Mouse (Mus musculus) heart, embryonic 14.5 days (tissue): ENCODE measurements at regions not wholly inside any gene's neighbourhood (a gene's known extent, or its start where the extent isn't known, plus 50 kb on each side); places are given as distances from the start of the nearest gene placed in this dataset.

Source experiments
- ATAC-seq: fragments of 200-750 bp; cut with Nextera tagmentation; 2 replicates; pipeline ENCODE4 v1.8.0; 2017; ENCODE audit warnings: low read depth, moderate TSS enrichment; ENCODE audit not compliant: insufficient number of reproducible peaks, insufficient read depth, low FRiP score
- H3K27ac ChIP-seq, 2 experiments: fragments of 200-500 bp in 1 of 2; fragments of 300-500 bp in 1 of 2; sonication (generic) in 1 of 2; replicated peaks in 1 of 2; 2 replicates each; pipeline ENCODE4 v1.5.1; 2012 to 2014; ENCODE audit warnings: low read depth in 2 of 2, low read length in 2 of 2, control low read depth in 1 of 2, mild to moderate bottlenecking in 1 of 2, mixed read lengths in 1 of 2; ENCODE audit not compliant: control insufficient read depth in 1 of 2, insufficient read depth in 1 of 2
- H3K27me3 ChIP-seq: fragments of 300-500 bp; sonication (generic); 2 replicates; pipeline ENCODE4 v1.6.1; 2014; ENCODE audit warnings: mild to moderate bottlenecking, low read length, control low read depth; ENCODE audit not compliant: control insufficient read depth, insufficient read depth
- H3K36me3 ChIP-seq: fragments of 300-500 bp; sonication (generic); 2 replicates; pipeline ENCODE4 v1.6.1; 2014; ENCODE audit warnings: mild to moderate bottlenecking, control low read depth, low read length, mixed read lengths; ENCODE audit not compliant: control insufficient read depth, insufficient read depth
- H3K4me1 ChIP-seq, 2 experiments: fragments of 200-500 bp in 1 of 2; fragments of 300-500 bp in 1 of 2; sonication (generic) in 1 of 2; 2 replicates each; pipeline ENCODE4 v1.6.1; 2012 to 2014; ENCODE audit warnings: low read length in 2 of 2, control low read depth in 1 of 2, mixed read lengths in 1 of 2; ENCODE audit not compliant: control insufficient read depth in 2 of 2, insufficient read depth in 2 of 2
- H3K4me2 ChIP-seq: fragments of 300-500 bp; sonication (generic); 2 replicates; pipeline ENCODE4 v1.6.1; 2014; ENCODE audit warnings: mild to moderate bottlenecking, low read length
- H3K4me3 ChIP-seq, 2 experiments: fragments of 200-500 bp in 1 of 2; fragments of 300-500 bp in 1 of 2; sonication (generic) in 1 of 2; 2 replicates each; pipeline ENCODE4 v1.5.1; 2012 to 2014; ENCODE audit warnings: low read length in 2 of 2, mild to moderate bottlenecking in 2 of 2, control low read depth in 1 of 2, low read depth in 1 of 2, moderate library complexity in 1 of 2; ENCODE audit not compliant: control insufficient read depth in 1 of 2, insufficient read depth in 1 of 2
- H3K9ac ChIP-seq: fragments of 300-500 bp; sonication (generic); 2 replicates; pipeline ENCODE4 v1.6.1; 2014; ENCODE audit warnings: mild to moderate bottlenecking, low read length
- H3K9me3 ChIP-seq: fragments of 300-500 bp; sonication (generic); 2 replicates; pipeline ENCODE4 v1.6.1; 2016; ENCODE audit warnings: low read length, control low read depth; ENCODE audit not compliant: control insufficient read depth
- WGBS: fragments of 180-500 bp; shearing (Covaris S2); extraction: QIAGEN DNeasy Blood & Tissue Kit; methylation state at CpG from one replicate; pipeline ENCODE4 v1.1.7; 2014; 5-methylcytosine and 5-hydroxymethylcytosine counted together

DNA sequence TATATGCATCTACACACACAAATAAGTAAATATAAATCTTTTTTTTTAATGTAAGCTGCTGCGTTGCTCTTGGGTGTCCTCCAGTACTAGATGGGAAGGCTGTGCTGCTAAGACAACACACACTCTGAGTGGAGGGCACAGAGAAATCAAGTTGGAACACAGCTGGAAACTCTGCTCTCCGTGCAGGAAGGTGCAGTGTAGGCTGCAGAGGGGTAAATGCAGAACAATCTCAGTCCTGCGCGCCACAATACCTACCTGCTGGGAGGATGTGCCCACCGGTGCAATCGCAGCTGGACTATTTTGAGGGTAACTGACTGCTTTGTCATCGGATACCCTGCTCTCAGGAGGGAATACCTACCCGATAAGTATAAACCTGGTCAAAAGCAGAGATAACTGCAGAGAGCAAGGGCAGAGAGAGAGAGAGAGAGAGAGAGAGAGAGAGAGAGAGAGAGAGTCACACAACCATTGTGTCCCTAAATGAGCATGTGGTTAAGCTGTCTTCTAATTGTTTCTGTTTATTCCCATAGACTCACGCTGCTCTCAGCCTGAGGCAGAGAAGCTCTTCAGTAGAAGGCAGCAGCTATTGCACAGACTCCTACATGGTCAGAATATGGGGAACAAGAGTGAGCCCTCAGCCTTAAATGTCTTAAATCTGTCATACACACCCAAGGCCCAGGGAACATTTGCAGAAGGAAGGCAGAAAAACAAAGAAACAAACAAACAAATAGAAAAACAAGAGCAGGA, 167.9 kb upstream of the Jade1 start:
- WGBS: 59% methylated on average over 9 of the region's 9 CpGs
- ATAC-seq: no peak
- peaks cover 4 to 7% of the 10 kb centered on the region in 2 experiments; a peak in 2 of 4 replicates for H3K4me1 ChIP-seq
- no peak overlapping the region for H3K4me3 ChIP-seq
- no peaks in the 10 kb centered on the region for H3K9me3 ChIP-seq
- H3K4me2 ChIP-seq: no peak overlapping the region
- no peak overlapping the region for H3K27ac ChIP-seq
- no peaks in the 10 kb centered on the region for H3K27me3 ChIP-seq
- H3K9ac ChIP-seq: no peak overlapping the region
- H3K36me3 ChIP-seq: no peaks in the 10 kb centered on the region

DNA sequence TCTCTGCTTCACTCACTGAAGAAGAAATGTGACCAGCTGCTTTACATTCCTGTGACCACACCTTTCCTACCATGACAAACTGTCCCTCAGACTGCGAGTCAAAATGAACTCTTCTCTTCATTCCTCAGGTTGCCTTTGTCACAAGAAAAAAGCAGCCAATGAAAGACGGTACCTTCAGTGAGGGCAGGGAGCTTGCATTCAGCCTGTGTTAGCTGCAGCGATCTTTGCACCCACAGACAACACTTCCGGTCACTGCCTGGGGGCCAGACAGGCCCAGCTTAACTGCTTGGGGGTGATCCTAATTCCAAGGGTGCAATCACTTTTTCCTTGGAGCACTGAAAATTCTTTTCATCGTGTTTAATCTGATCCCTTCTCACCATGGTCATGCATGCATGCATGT, 169.2 kb upstream of the Jade1 start:
- no peak overlapping the region for H3K4me3 ChIP-seq
- ATAC-seq: no peak
- H3K9ac ChIP-seq: no peak overlapping the region
- H3K27ac ChIP-seq: no peak overlapping the region
- 54% methylated on average over 5 of the region's 5 CpGs for WGBS
- H3K4me2 ChIP-seq: no peak overlapping the region
- no peaks in the 10 kb centered on the region for H3K9me3 ChIP-seq
- no peaks in the 10 kb centered on the region for H3K27me3 ChIP-seq
- peaks cover 4 to 7% of the 10 kb centered on the region in 2 experiments; a peak in 2 of 4 replicates for H3K4me1 ChIP-seq
- H3K36me3 ChIP-seq: no peaks in the 10 kb centered on the region

DNA sequence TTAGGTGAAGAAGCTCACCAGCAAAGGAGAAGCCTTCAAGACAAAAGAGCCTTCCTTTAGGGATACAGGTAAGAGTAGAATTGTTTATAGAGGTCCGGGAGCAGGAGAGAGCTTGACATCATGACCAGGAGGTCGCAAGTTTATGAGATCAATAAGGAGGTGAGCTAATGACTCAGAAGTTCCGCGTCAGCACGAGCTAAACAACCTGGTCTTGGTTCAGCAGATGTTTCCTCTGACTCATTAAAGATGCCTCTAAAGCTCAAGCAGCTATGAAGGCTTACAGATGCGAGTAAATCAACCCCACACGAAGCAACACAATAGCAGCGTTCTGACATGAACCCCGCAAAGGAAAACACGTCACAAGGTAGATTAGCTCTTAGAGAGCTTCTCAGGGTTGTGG, 171.1 kb upstream of the Jade1 start:
- no peak overlapping the region for H3K4me3 ChIP-seq
- no peaks in the 10 kb centered on the region for H3K36me3 ChIP-seq
- H3K9ac ChIP-seq: no peak overlapping the region
- no peak overlapping the region for H3K27ac ChIP-seq
- H3K4me2 ChIP-seq: no peak overlapping the region
- 77% methylated on average over 10 of the region's 10 CpGs for WGBS
- no peak for ATAC-seq
- H3K27me3 ChIP-seq: no peaks in the 10 kb centered on the region
- H3K4me1 ChIP-seq: peaks cover 4 to 7% of the 10 kb centered on the region in 2 experiments; a peak in 2 of 4 replicates
- H3K9me3 ChIP-seq: no peaks in the 10 kb centered on the region

GRCm38 (mm10) chr3:41378576-41378975, 177.0 kb upstream of the Jade1 start:
- no peaks in the 10 kb centered on the region for H3K27me3 ChIP-seq
- peaks cover 10 to 31% of the 10 kb centered on the region in 2 experiments for H3K4me1 ChIP-seq
- no peak for ATAC-seq
- H3K9ac ChIP-seq: no peak overlapping the region
- H3K27ac ChIP-seq: no peak overlapping the region
- H3K36me3 ChIP-seq: no peaks in the 10 kb centered on the region
- no peak overlapping the region for H3K4me3 ChIP-seq
- H3K9me3 ChIP-seq: no peaks in the 10 kb centered on the region
- 57% methylated on average over 5 of the region's 5 CpGs for WGBS
- no peak overlapping the region for H3K4me2 ChIP-seq

GRCm38 (mm10) chr3:41377826-41378406, 177.6 kb upstream of the Jade1 start:
- no peak overlapping the region for H3K4me3 ChIP-seq
- no peak for ATAC-seq
- 74% methylated on average over 5 of the region's 5 CpGs for WGBS
- H3K9me3 ChIP-seq: no peaks in the 10 kb centered on the region
- H3K36me3 ChIP-seq: no peaks in the 10 kb centered on the region
- H3K4me2 ChIP-seq: no peak overlapping the region
- H3K27me3 ChIP-seq: no peaks in the 10 kb centered on the region
- H3K27ac ChIP-seq: peak overlapping the region in 1 of 2 experiments; percentile 6; a peak in 2 of 4 replicates
- H3K4me1 ChIP-seq: peaks cover 10 to 31% of the 10 kb centered on the region in 2 experiments
- no peak overlapping the region for H3K9ac ChIP-seq

- no peak overlapping the region for H3K9ac ChIP-seq
- H3K4me1 ChIP-seq: peaks cover 10 to 31% of the 10 kb centered on the region in 2 experiments
- no peaks in the 10 kb centered on the region for H3K36me3 ChIP-seq
- H3K27ac ChIP-seq: peak overlapping the region; percentile 25 to 26; a peak in 1 of 4 replicates
- ATAC-seq: peak; percentile 86
- no peaks in the 10 kb centered on the region for H3K9me3 ChIP-seq
- no peak overlapping the region for H3K4me2 ChIP-seq
- no peaks in the 10 kb centered on the region for H3K27me3 ChIP-seq
- no peak overlapping the region for H3K4me3 ChIP-seq
- WGBS: 39% methylated on average over 6 of the region's 6 CpGs
Measured at GRCm38 (mm10) chr3:41376848-41377582, 178.5 kb upstream of the Jade1 start.

- no peak overlapping the region for H3K9ac ChIP-seq
- no peak for ATAC-seq
- no peak overlapping the region for H3K27ac ChIP-seq
- H3K36me3 ChIP-seq: no peaks in the 10 kb centered on the region
- WGBS: 81% methylated on average over 2 of the region's 2 CpGs
- H3K27me3 ChIP-seq: no peaks in the 10 kb centered on the region
- H3K4me2 ChIP-seq: no peak overlapping the region
- H3K4me3 ChIP-seq: no peak overlapping the region
- peaks cover 10 to 31% of the 10 kb centered on the region in 2 experiments for H3K4me1 ChIP-seq
- H3K9me3 ChIP-seq: no peaks in the 10 kb centered on the region
Measured at GRCm38 (mm10) chr3:41375230-41375930, 180.2 kb upstream of the Jade1 start.
